Mouse (Mus musculus): ENCODE results near the gene Ddx23. TPM values are rescaled to one million over a fixed set of nuclear protein-coding genes. Genes with fewer than 3 reads are reported as not detected.

Gene Ddx23
- total RNA-seq, 2 experiments from 2014 or later: 43.5 to 52.8 TPM

GRCm38 (mm10) chr15:98675634-98676250 is 13.0 kb upstream of the Ddx23 start:
- no peak for DNase-seq (ENCODE audit: low spot score)
- intact Hi-C loops (cut with DNase I): no loop called here

- no peak for DNase-seq (ENCODE audit: low spot score)
- intact Hi-C loops (cut with DNase I): no loop called here
Observed at GRCm38 (mm10) chr15:98674994-98675545, 12.4 kb upstream of the Ddx23 start.

GRCm38 (mm10) chr15:98674284-98674993 is 11.7 kb upstream of the Ddx23 start:
- no peak for DNase-seq (ENCODE audit: low spot score)
- intact Hi-C loops (cut with DNase I): no loop called here

- intact Hi-C loops (cut with DNase I): no loop called here
- DNase-seq (ENCODE audit: low spot score): no peak
Observed at GRCm38 (mm10) chr15:98673732-98674131, 11.0 kb upstream of the Ddx23 start.

GRCm38 (mm10) chr15:98672592-98672991 is 9.9 kb upstream of the Ddx23 start:
- peak; percentile 28 for DNase-seq (ENCODE audit: low spot score)
- intact Hi-C loops (cut with DNase I): no loop called here

GRCm38 (mm10) chr15:98664042-98664907 is 1.6 kb upstream of the Ddx23 start:
- no peak for DNase-seq (ENCODE audit: low spot score)
- intact Hi-C loops (cut with DNase I): loop anchor here (1.0 to 10.0 kb wide), 3 partner anchors 35 to 461 kb away; partner anchors contain the start of gene Spats2

- intact Hi-C loops (cut with DNase I): loop anchor here (10.0 kb wide), 1 partner anchor 463 kb away; the partner anchor contains the start of gene Spats2
- no peak for DNase-seq (ENCODE audit: low spot score)
Observed at GRCm38 (mm10) chr15:98662198-98662566, 512 bp downstream of the Ddx23 start.

GRCm38 (mm10) chr15:98656982-98657751 is 5.5 kb downstream of the Ddx23 start:
- intact Hi-C loops (cut with DNase I): no loop called here
- no peak for DNase-seq (ENCODE audit: low spot score)

- no peak for DNase-seq (ENCODE audit: low spot score)
- intact Hi-C loops (cut with DNase I): no loop called here
Observed at GRCm38 (mm10) chr15:98652174-98652573, 10.5 kb downstream of the Ddx23 start.

GRCm38 (mm10) chr15:98651431-98651830 is 11.3 kb downstream of the Ddx23 start:
- no peak for DNase-seq (ENCODE audit: low spot score)
- intact Hi-C loops (cut with DNase I): no loop called here

GRCm38 (mm10) chr15:98648071-98648470 is 14.6 kb downstream of the Ddx23 start:
- intact Hi-C loops (cut with DNase I): no loop called here
- no peak for DNase-seq (ENCODE audit: low spot score)

GRCm38 (mm10) chr15:98647308-98647707 is 15.4 kb downstream of the Ddx23 start:
- DNase-seq (ENCODE audit: low spot score): no peak
- intact Hi-C loops (cut with DNase I): no loop called here

- no peak for DNase-seq (ENCODE audit: low spot score)
Observed at GRCm38 (mm10) chr15:98646737-98647136, 16.0 kb downstream of the Ddx23 start.

GRCm38 (mm10) chr15:98645057-98646026 is 17.4 kb downstream of the Ddx23 start:
- intact Hi-C loops (cut with DNase I): no loop called here
- DNase-seq (ENCODE audit: low spot score): no peak

More at GRCm38 (mm10) chr15:98646737-98647136, 16.0 kb downstream of the Ddx23 start:
- intact Hi-C loops (cut with DNase I): no loop called here

GRCm38 (mm10) chr15:98644406-98644805 is 18.3 kb downstream of the Ddx23 start:
- intact Hi-C loops (cut with DNase I): no loop called here
- DNase-seq (ENCODE audit: low spot score): no peak

- DNase-seq (ENCODE audit: low spot score): no peak
- intact Hi-C loops (cut with DNase I): no loop called here
Observed at GRCm38 (mm10) chr15:98640157-98640556, 22.5 kb downstream of the Ddx23 start.

GRCm38 (mm10) chr15:98637155-98637554 is 25.5 kb downstream of the Ddx23 start:
- DNase-seq (ENCODE audit: low spot score): no peak
- intact Hi-C loops (cut with DNase I): no loop called here

GRCm38 (mm10) chr15:98636517-98636916 is 26.2 kb downstream of the Ddx23 start:
- intact Hi-C loops (cut with DNase I): no loop called here
- no peak for DNase-seq (ENCODE audit: low spot score)
